Mouse (Mus musculus): Measurements from ENCODE around the gene Tmem203. TPM values are rescaled to one million over a fixed set of nuclear protein-coding genes. Genes with fewer than 3 reads are reported as not detected.

The Tmem203 gene
- polyA plus RNA-seq, 2 experiments from 2014 or later, result 9.5 to 10.4 TPM

- ATAC-seq, result no peak
Measured at GRCm38 (mm10) chr2:25291184-25292053, 36.2 kb downstream of the Tmem203 start.

- ATAC-seq, result no peak
Measured at GRCm38 (mm10) chr2:25292054-25292544, 36.9 kb downstream of the Tmem203 start.

GRCm38 (mm10) chr2:25292856-25293255 is 37.6 kb downstream of the Tmem203 start:
- peak; percentile 62 for ATAC-seq

GRCm38 (mm10) chr2:25293706-25294105 is 38.5 kb downstream of the Tmem203 start:
- ATAC-seq, result no peak

- ATAC-seq, result no peak
Measured at GRCm38 (mm10) chr2:25297093-25297492, 41.9 kb downstream of the Tmem203 start.

GRCm38 (mm10) chr2:25298046-25298445 is 42.8 kb downstream of the Tmem203 start:
- no peak for ATAC-seq

- no peak for ATAC-seq
Measured at GRCm38 (mm10) chr2:25303452-25303851, 48.2 kb downstream of the Tmem203 start.

GRCm38 (mm10) chr2:25303931-25304656 is 48.9 kb downstream of the Tmem203 start:
- no peak for ATAC-seq

GRCm38 (mm10) chr2:25304657-25305541 is 49.7 kb downstream of the Tmem203 start:
- peak; percentile 68 for ATAC-seq

Other genes starting within 250 kb of the Tmem203 start
- gene Nsmf, start 201.1 kb upstream of the Tmem203 start, polyA plus RNA-seq (2017; shearing (Covaris generic)), result 10 to 100 TPM in 1 of 2 experiments, 1 to 10 TPM in 1; 8.6 to 13.7 TPM
- under 1 TPM in 1 of 2 experiments, not detected in 1; 0.52 TPM for gene Entpd8, start 175.1 kb upstream of the Tmem203 start, polyA plus RNA-seq (2017; shearing (Covaris generic))
- 1 to 10 TPM; 5.5 to 7.0 TPM for gene Noxa1, start 160.3 kb upstream of the Tmem203 start, polyA plus RNA-seq (2017; shearing (Covaris generic))
- gene Nrarp, start 74.7 kb upstream of the Tmem203 start, polyA plus RNA-seq (2017; shearing (Covaris generic)), result under 1 TPM in 1 of 2 experiments, not detected in 1; 0.28 TPM
- gene Tor4a, start 58.6 kb upstream of the Tmem203 start, polyA plus RNA-seq (2017; shearing (Covaris generic)), result 10 to 100 TPM; 60.5 to 94.3 TPM
- gene Nelfb, start 44.0 kb upstream of the Tmem203 start, polyA plus RNA-seq (2017; shearing (Covaris generic)), result 10 to 100 TPM; 48.2 to 55.8 TPM
- gene Stpg3, start 40.8 kb upstream of the Tmem203 start, polyA plus RNA-seq (2017; shearing (Covaris generic)), result not detected
- not detected for gene Fam166a, start 36.7 kb upstream of the Tmem203 start, polyA plus RNA-seq (2017; shearing (Covaris generic))
- gene Tubb4b, start 30.7 kb upstream of the Tmem203 start, polyA plus RNA-seq (2017; shearing (Covaris generic)), result 100 to 1,000 TPM in 1 of 2 experiments, 10 to 100 TPM in 1; 94.5 to 120 TPM
- gene Slc34a3, start 21.1 kb upstream of the Tmem203 start, polyA plus RNA-seq (2017; shearing (Covaris generic)), result not detected
- not detected for gene Rnf224, start 18.7 kb upstream of the Tmem203 start, polyA plus RNA-seq (2017; shearing (Covaris generic))
- gene Rnf208, start 13.2 kb upstream of the Tmem203 start, polyA plus RNA-seq (2017; shearing (Covaris generic)), result under 1 TPM; 0.38 to 0.57 TPM
- not detected for gene Cysrt1, start 13.0 kb upstream of the Tmem203 start, polyA plus RNA-seq (2017; shearing (Covaris generic))
- 1 to 10 TPM; 5.9 to 7.1 TPM for gene AL732309.1, start 8.6 kb upstream of the Tmem203 start, polyA plus RNA-seq (2017; shearing (Covaris generic))
- 1 to 10 TPM; 1.8 to 3.8 TPM for gene Tprn, start 7.2 kb downstream of the Tmem203 start, polyA plus RNA-seq (2017; shearing (Covaris generic))
- 100 to 1,000 TPM; 124 to 131 TPM for gene Ssna1, start 17.0 kb downstream of the Tmem203 start, polyA plus RNA-seq (2017; shearing (Covaris generic))
- gene Anapc2, start 17.0 kb downstream of the Tmem203 start, polyA plus RNA-seq (2017; shearing (Covaris generic)), result 10 to 100 TPM; 34.8 to 54.1 TPM
- gene Tmem210, start 32.7 kb downstream of the Tmem203 start, polyA plus RNA-seq (2017; shearing (Covaris generic)), result not detected
- not detected for gene Lrrc26, start 34.5 kb downstream of the Tmem203 start, polyA plus RNA-seq (2017; shearing (Covaris generic))
- not detected for gene Grin1, start 63.7 kb downstream of the Tmem203 start, polyA plus RNA-seq (2017; shearing (Covaris generic))
- 10 to 100 TPM; 21.7 to 32.4 TPM for gene Man1b1, start 76.9 kb downstream of the Tmem203 start, polyA plus RNA-seq (2017; shearing (Covaris generic))
- 10 to 100 TPM; 15.5 to 24.6 TPM for gene Dpp7, start 100.9 kb downstream of the Tmem203 start, polyA plus RNA-seq (2017; shearing (Covaris generic))
- gene Uap1l1, start 110.2 kb downstream of the Tmem203 start, polyA plus RNA-seq (2017; shearing (Covaris generic)), result 10 to 100 TPM; 18.0 to 18.8 TPM
- 1 to 10 TPM in 1 of 2 experiments, under 1 TPM in 1; 0.58 to 1.2 TPM for gene Sapcd2, start 116.9 kb downstream of the Tmem203 start, polyA plus RNA-seq (2017; shearing (Covaris generic))
- not detected for gene Entpd2, start 140.4 kb downstream of the Tmem203 start, polyA plus RNA-seq (2017; shearing (Covaris generic))
- gene Npdc1, start 143.9 kb downstream of the Tmem203 start, polyA plus RNA-seq (2017; shearing (Covaris generic)), result 1 to 10 TPM; 1.4 to 2.3 TPM
- 10 to 100 TPM in 1 of 2 experiments, 1 to 10 TPM in 1; 4.0 to 11.7 TPM for gene Fut7, start 167.8 kb downstream of the Tmem203 start, polyA plus RNA-seq (2017; shearing (Covaris generic))
- gene Abca2, start 173.3 kb downstream of the Tmem203 start, polyA plus RNA-seq (2017; shearing (Covaris generic)), result 10 to 100 TPM; 31.9 to 45.3 TPM
- gene Clic3, start 201.4 kb downstream of the Tmem203 start, polyA plus RNA-seq (2017; shearing (Covaris generic)), result 1 to 10 TPM; 1.2 to 2.2 TPM
- 100 to 1,000 TPM in 1 of 2 experiments, 10 to 100 TPM in 1; 74.7 to 102 TPM for gene Paxx, start 205.7 kb downstream of the Tmem203 start, polyA plus RNA-seq (2017; shearing (Covaris generic))
- gene Ptgds, start 214.6 kb downstream of the Tmem203 start, polyA plus RNA-seq (2017; shearing (Covaris generic)), result not detected
- gene Lcn12, start 238.5 kb downstream of the Tmem203 start, polyA plus RNA-seq (2017; shearing (Covaris generic)), result not detected
- 100 to 1,000 TPM in 1 of 2 experiments, 10 to 100 TPM in 1; 60.7 to 143 TPM for gene Fbxw5, start 245.3 kb downstream of the Tmem203 start, polyA plus RNA-seq (2017; shearing (Covaris generic))
- 1 to 10 TPM; 4.5 to 4.6 TPM for gene C8g, start 246.3 kb downstream of the Tmem203 start, polyA plus RNA-seq (2017; shearing (Covaris generic))

Measured in CD4-positive, CD25-positive, alpha-beta regulatory T cell, adult 4 months (primary cell).